ENCODE assay signal across 8 mouse cellular contexts in genomic region chr5:139253301-139253741, GRCm38 (mm10). TPM values are rescaled to one million over a fixed set of nuclear protein-coding genes. Genes with fewer than 3 reads are reported as not detected.
DNase-seq lines count a peak whose midpoint lies in the region; ATAC-seq lines count a peak whose summit lies in the region.

No protein-coding gene starts in this region.

- peaks cover 26% of the 10 kb centered on the region for H3K36me3 ChIP-seq in forebrain, embryonic 12.5 days (replicated peaks)
- peaks cover 13% of the 10 kb centered on the region for H3K36me3 ChIP-seq in liver, embryonic 16.5 days (ENCODE audit: control insufficient read depth, insufficient read depth)
- H3K36me3 ChIP-seq in neural tube, embryonic 12.5 days = peaks cover 21% of the 10 kb centered on the region

- peak overlapping the region; percentile 91 for H3K4me2 ChIP-seq in forebrain, embryonic 12.5 days
- H3K4me2 ChIP-seq in liver, embryonic 16.5 days (ENCODE audit: low read depth, low read length) = peak overlapping the region; percentile 93
- H3K4me2 ChIP-seq in neural tube, embryonic 12.5 days (replicated peaks) = peak overlapping the region; percentile 90

- peak overlapping the region; percentile 88 for H3K4me3 ChIP-seq in forebrain, embryonic 12.5 days (replicated peaks)
- peak overlapping the region; percentile 89 for H3K4me3 ChIP-seq in liver, embryonic 16.5 days (ENCODE audit: low read depth, low read length)
- peak overlapping the region; percentile 79 for H3K4me3 ChIP-seq in neural tube, embryonic 12.5 days

- H3K9me3 ChIP-seq in forebrain, embryonic 12.5 days = no peaks in the 10 kb centered on the region
- no peaks in the 10 kb centered on the region for H3K9me3 ChIP-seq in liver, embryonic 16.5 days (replicated peaks; ENCODE audit: control insufficient read depth, low read length)
- no peaks in the 10 kb centered on the region for H3K9me3 ChIP-seq in neural tube, embryonic 12.5 days

- H3K27me3 ChIP-seq in forebrain, embryonic 12.5 days = no peaks in the 10 kb centered on the region
- H3K27me3 ChIP-seq in liver, embryonic 16.5 days (ENCODE audit: control insufficient read depth, insufficient read depth, low read depth, low read length) = no peaks in the 10 kb centered on the region
- H3K27me3 ChIP-seq in neural tube, embryonic 12.5 days (replicated peaks) = no peaks in the 10 kb centered on the region

- H3K27ac ChIP-seq in forebrain, embryonic 12.5 days = peak overlapping the region; percentile 89
- H3K27ac ChIP-seq in liver, embryonic 16.5 days (ENCODE audit: low read length) = peak overlapping the region; percentile 84
- H3K27ac ChIP-seq in neural tube, embryonic 12.5 days = no peak overlapping the region

- peak; percentile 31 for DNase-seq in spleen, adult 12 weeks (ENCODE audit: low spot score)
- no peak for DNase-seq in spleen, adult 18-20 months
- DNase-seq in brain, adult 2 months (ENCODE audit: low read depth, low spot score) = peak; percentile 66
- DNase-seq in frontal cortex, postnatal 10 days (ENCODE audit: low spot score in 2 of 2) = no peak

- peaks cover 39% of the 10 kb centered on the region for H3K4me1 ChIP-seq in forebrain, embryonic 12.5 days
- peaks cover 51% of the 10 kb centered on the region for H3K4me1 ChIP-seq in liver, embryonic 16.5 days (ENCODE audit: control insufficient read depth, low read depth, low read length)
- H3K4me1 ChIP-seq in neural tube, embryonic 12.5 days = peaks cover 31% of the 10 kb centered on the region

- no peak for ATAC-seq in forebrain, embryonic 12.5 days (ENCODE audit: low FRiP score)
- peak; percentile 21 for ATAC-seq in inflammation-experienced regulatory T-cells, adult 6 months
- ATAC-seq in liver, embryonic 16.5 days (ENCODE audit: low read depth) = peak; percentile 53
- no peak for ATAC-seq in neural tube, embryonic 12.5 days (ENCODE audit: low FRiP score, low read depth)

- peak overlapping the region; percentile 86 for H3K9ac ChIP-seq in forebrain, embryonic 12.5 days
- peak overlapping the region; percentile 89 for H3K9ac ChIP-seq in liver, embryonic 16.5 days (ENCODE audit: low read depth, low read length)
- peak overlapping the region; percentile 87 for H3K9ac ChIP-seq in neural tube, embryonic 12.5 days

- 18% methylated on average over 6 of the region's 6 CpGs for WGBS in forebrain, embryonic 12.5 days
- WGBS in liver, embryonic 16.5 days (ENCODE audit: insufficient replicate concordance) = 1% methylated on average over 6 of the region's 6 CpGs
- WGBS in neural tube, embryonic 12.5 days = 8% methylated on average over 6 of the region's 6 CpGs

RNA-seq across cellular contexts. Expression of gene Get4, which starts 1.2 kb away (rescaled TPM):
- 138 and 141 TPM in 2 replicates for polyA plus RNA-seq in forebrain, embryonic 12.5 days (2016; fragmentation: Nextera tagmentation; extraction: Ambion mirVana)
- 10 to 100 TPM; 12.0 to 25.4 (median 16.7) TPM for polyA plus RNA-seq in inflammation-experienced regulatory T-cells, adult 6 months (2017; shearing (Covaris generic))
- 90.0 and 98.0 TPM in 2 replicates for polyA plus RNA-seq in liver, embryonic 16.5 days (2015; fragmentation: Nextera tagmentation; extraction: Ambion mirVana)
- 129 and 132 TPM in 2 replicates for polyA plus RNA-seq in neural tube, embryonic 12.5 days (2016; fragmentation: Nextera tagmentation; extraction: Ambion mirVana)

RNA-seq across cellular contexts. Expression of gene Sun1, which starts 52.9 kb away (rescaled TPM):
- 53.1 and 59.3 TPM in 2 replicates for polyA plus RNA-seq in forebrain, embryonic 12.5 days (2016; fragmentation: Nextera tagmentation; extraction: Ambion mirVana)
- 10 to 100 TPM; 30.7 to 43.4 (median 38.5) TPM for polyA plus RNA-seq in inflammation-experienced regulatory T-cells, adult 6 months (2017; shearing (Covaris generic))
- 19.6 TPM in 2 replicates for polyA plus RNA-seq in liver, embryonic 16.5 days (2015; fragmentation: Nextera tagmentation; extraction: Ambion mirVana)
- polyA plus RNA-seq in neural tube, embryonic 12.5 days (2016; fragmentation: Nextera tagmentation; extraction: Ambion mirVana) = 47.5 and 50.1 TPM in 2 replicates

Comparison
In these comparisons a context has a peak if more than half of its experiments do, and no peak if none do; other contexts are left out.
1. DNase-seq: peak in spleen, adult 12 weeks (single experiment) and brain, adult 2 months (single experiment); none in spleen, adult 18-20 months (0 of 2) and frontal cortex, postnatal 10 days (0 of 2).
2. ATAC-seq: peak in inflammation-experienced regulatory T-cells, adult 6 months (single experiment) and liver, embryonic 16.5 days (single experiment); none in forebrain, embryonic 12.5 days (single experiment) and neural tube, embryonic 12.5 days (single experiment).
3. Peak in every context shown above with its lines, with median percentiles within 50 percentile points of each other: H3K4me2 ChIP-seq, H3K4me3 ChIP-seq and H3K9ac ChIP-seq.